Mouse (Mus musculus): ENCODE measurements around the gene Klhl33. TPM values are rescaled to one million over a fixed set of nuclear protein-coding genes. Genes with fewer than 3 reads are reported as not detected.
"Not testable (repeated sequence)": the region's sequence is repeated elsewhere in the genome, so short reads cannot be mapped to it uniquely, and the experiment has no call there.

The Klhl33 gene
- total RNA-seq, 2 experiments from 2014 or later, result not detected

- no peak for ATAC-seq (replicated peaks; ENCODE audit: low FRiP score, poor library complexity, severe bottlenecking)
Measured at GRCm38 (mm10) chr14:50866966-50867365, 30.3 kb downstream of the Klhl33 start.

- not testable (repeated sequence) for ATAC-seq (replicated peaks; ENCODE audit: low FRiP score, poor library complexity, severe bottlenecking)
Measured at GRCm38 (mm10) chr14:50865005-50865404, 32.3 kb downstream of the Klhl33 start.

GRCm38 (mm10) chr14:50862641-50863040, 34.7 kb downstream of the Klhl33 start:
- no peak for ATAC-seq (replicated peaks; ENCODE audit: low FRiP score, poor library complexity, severe bottlenecking)

- no peak for ATAC-seq (replicated peaks; ENCODE audit: low FRiP score, poor library complexity, severe bottlenecking)
Measured at GRCm38 (mm10) chr14:50855788-50856187, 41.5 kb downstream of the Klhl33 start.

Other genes with a start within 250 kb of the Klhl33 start
- not detected in 2 replicates for gene Olfr747, start 204.3 kb downstream of the Klhl33 start, total RNA-seq (2015; ENCODE audit: low replicate concordance)
- gene Olfr747, start 204.3 kb downstream of the Klhl33 start, total RNA-seq (2017; ENCODE audit: low replicate concordance), result not detected in 2 replicates
- not detected in 2 replicates for gene Olfr748, start 190.1 kb downstream of the Klhl33 start, total RNA-seq (2015; ENCODE audit: low replicate concordance)
- not detected in 2 replicates for gene Olfr748, start 190.1 kb downstream of the Klhl33 start, total RNA-seq (2017; ENCODE audit: low replicate concordance)
- not detected in 2 replicates for gene Olfr749, start 152.4 kb downstream of the Klhl33 start, total RNA-seq (2015; ENCODE audit: low replicate concordance)
- gene Olfr749, start 152.4 kb downstream of the Klhl33 start, total RNA-seq (2017; ENCODE audit: low replicate concordance), result not detected in 2 replicates
- 1.2 and 7.7 TPM in 2 replicates for gene Ttc5, start 112.0 kb downstream of the Klhl33 start, total RNA-seq (2015; ENCODE audit: low replicate concordance)
- gene Ttc5, start 112.0 kb downstream of the Klhl33 start, total RNA-seq (2017; ENCODE audit: low replicate concordance), result 9.8 and 11.8 TPM in 2 replicates
- not detected in 2 replicates for gene Ccnb1ip1, start 89.8 kb downstream of the Klhl33 start, total RNA-seq (2015; ENCODE audit: low replicate concordance)
- not detected in 2 replicates for gene Ccnb1ip1, start 89.8 kb downstream of the Klhl33 start, total RNA-seq (2017; ENCODE audit: low replicate concordance)
- gene Parp2, start 89.7 kb downstream of the Klhl33 start, total RNA-seq (2015; ENCODE audit: low replicate concordance), result 15.8 and 18.2 TPM in 2 replicates
- 32.1 and 44.7 TPM in 2 replicates for gene Parp2, start 89.7 kb downstream of the Klhl33 start, total RNA-seq (2017; ENCODE audit: low replicate concordance)
- gene Tep1, start 26.9 kb downstream of the Klhl33 start, total RNA-seq (2015; ENCODE audit: low replicate concordance), result 9.0 and 13.4 TPM in 2 replicates
- 5.3 and 18.3 TPM in 2 replicates for gene Tep1, start 26.9 kb downstream of the Klhl33 start, total RNA-seq (2017; ENCODE audit: low replicate concordance)
- gene Osgep, start 27.4 kb upstream of the Klhl33 start, total RNA-seq (2015; ENCODE audit: low replicate concordance), result 6.5 and 19.2 TPM in 2 replicates
- gene Osgep, start 27.4 kb upstream of the Klhl33 start, total RNA-seq (2017; ENCODE audit: low replicate concordance), result 13.0 and 13.4 TPM in 2 replicates
- gene Apex1, start 27.5 kb upstream of the Klhl33 start, total RNA-seq (2015; ENCODE audit: low replicate concordance), result 21.9 and 26.3 TPM in 2 replicates
- 12.3 and 13.4 TPM in 2 replicates for gene Apex1, start 27.5 kb upstream of the Klhl33 start, total RNA-seq (2017; ENCODE audit: low replicate concordance)
- 19.6 and 22.3 TPM in 2 replicates for gene Pip4p1, start 33.3 kb upstream of the Klhl33 start, total RNA-seq (2015; ENCODE audit: low replicate concordance)
- 18.0 and 21.5 TPM in 2 replicates for gene Pip4p1, start 33.3 kb upstream of the Klhl33 start, total RNA-seq (2017; ENCODE audit: low replicate concordance)
- 357 and 415 TPM in 2 replicates for gene Pnp, start 33.6 kb upstream of the Klhl33 start, total RNA-seq (2015; ENCODE audit: low replicate concordance)
- gene Pnp, start 33.6 kb upstream of the Klhl33 start, total RNA-seq (2017; ENCODE audit: low replicate concordance), result 529 and 542 TPM in 2 replicates
- gene Gm49342, start 47.0 kb upstream of the Klhl33 start, total RNA-seq (2015; ENCODE audit: low replicate concordance), result not detected in 2 replicates
- gene Gm49342, start 47.0 kb upstream of the Klhl33 start, total RNA-seq (2017; ENCODE audit: low replicate concordance), result not detected in 2 replicates
- gene Pnp2, start 58.5 kb upstream of the Klhl33 start, total RNA-seq (2015; ENCODE audit: low replicate concordance), result 161 and 174 TPM in 2 replicates
- gene Pnp2, start 58.5 kb upstream of the Klhl33 start, total RNA-seq (2017; ENCODE audit: low replicate concordance), result 56.1 and 122 TPM in 2 replicates
- 1.3 TPM in 1 of 2 replicates, not detected in the other for gene Rnase10, start 110.2 kb upstream of the Klhl33 start, total RNA-seq (2015; ENCODE audit: low replicate concordance)
- 0.85 TPM in 1 of 2 replicates, not detected in the other for gene Rnase10, start 110.2 kb upstream of the Klhl33 start, total RNA-seq (2017; ENCODE audit: low replicate concordance)
- not detected in 2 replicates for gene Rnase9, start 144.4 kb upstream of the Klhl33 start, total RNA-seq (2015; ENCODE audit: low replicate concordance)
- gene Rnase9, start 144.4 kb upstream of the Klhl33 start, total RNA-seq (2017; ENCODE audit: low replicate concordance), result not detected in 2 replicates
- not detected in 2 replicates for gene Rnase11, start 152.7 kb upstream of the Klhl33 start, total RNA-seq (2015; ENCODE audit: low replicate concordance)
- gene Rnase11, start 152.7 kb upstream of the Klhl33 start, total RNA-seq (2017; ENCODE audit: low replicate concordance), result not detected in 2 replicates
- 5.4 TPM in 1 of 2 replicates, not detected in the other for gene Rnase12, start 160.2 kb upstream of the Klhl33 start, total RNA-seq (2015; ENCODE audit: low replicate concordance)
- gene Rnase12, start 160.2 kb upstream of the Klhl33 start, total RNA-seq (2017; ENCODE audit: low replicate concordance), result 3.1 TPM in 1 of 2 replicates, not detected in the other
- not detected in 2 replicates for gene Olfr750, start 176.9 kb upstream of the Klhl33 start, total RNA-seq (2015; ENCODE audit: low replicate concordance)
- not detected in 2 replicates for gene Olfr750, start 176.9 kb upstream of the Klhl33 start, total RNA-seq (2017; ENCODE audit: low replicate concordance)
- gene Rnase4, start 193.6 kb upstream of the Klhl33 start, total RNA-seq (2015; ENCODE audit: low replicate concordance), result 7.5 and 20.6 TPM in 2 replicates
- gene Rnase4, start 193.6 kb upstream of the Klhl33 start, total RNA-seq (2017; ENCODE audit: low replicate concordance), result 5.6 and 7.5 TPM in 2 replicates
- 1.9 TPM in 1 of 2 replicates, not detected in the other for gene Ang, start 193.6 kb upstream of the Klhl33 start, total RNA-seq (2015; ENCODE audit: low replicate concordance)
- 1.3 TPM in 1 of 2 replicates, not detected in the other for gene Ang, start 193.6 kb upstream of the Klhl33 start, total RNA-seq (2017; ENCODE audit: low replicate concordance)
- not detected in 2 replicates for gene Eddm3b, start 216.9 kb upstream of the Klhl33 start, total RNA-seq (2015; ENCODE audit: low replicate concordance)
- gene Eddm3b, start 216.9 kb upstream of the Klhl33 start, total RNA-seq (2017; ENCODE audit: low replicate concordance), result not detected in 2 replicates
- 8.1 and 47.2 TPM in 2 replicates for gene Rnase6, start 226.4 kb upstream of the Klhl33 start, total RNA-seq (2015; ENCODE audit: low replicate concordance)
- 9.5 and 15.7 TPM in 2 replicates for gene Rnase6, start 226.4 kb upstream of the Klhl33 start, total RNA-seq (2017; ENCODE audit: low replicate concordance)
- gene Rnase1, start 249.3 kb upstream of the Klhl33 start, total RNA-seq (2015; ENCODE audit: low replicate concordance), result 2.1 TPM in 1 of 2 replicates, not detected in the other
- not detected in 2 replicates for gene Rnase1, start 249.3 kb upstream of the Klhl33 start, total RNA-seq (2017; ENCODE audit: low replicate concordance)

Measured in erythroblast, adult 5-6 weeks (primary cell).